Mouse (Mus musculus) lung, postnatal 0 days (tissue): ENCODE results near the gene Lamb1.

Source experiments
- CTCF ChIP-seq: IDR thresholded peaks from 2 replicates; pipeline ENCODE4 v1.5.1; 2016; ENCODE audit warnings: antibody characterized with exemption, mild to moderate bottlenecking
- EP300 ChIP-seq: IDR thresholded peaks from 2 replicates; pipeline ENCODE4 v1.6.1; 2016; ENCODE audit warnings: antibody characterized with exemption, mild to moderate bottlenecking, control low read depth

GRCm38 (mm10) chr12:31367721-31368120 is 102.7 kb downstream of the Lamb1 start:
- TF ChIP-seq CTCF (no peak), EP300 (no peak)
